ENCODE assay signal across 15 mouse cellular contexts in the genomic region with DNA sequence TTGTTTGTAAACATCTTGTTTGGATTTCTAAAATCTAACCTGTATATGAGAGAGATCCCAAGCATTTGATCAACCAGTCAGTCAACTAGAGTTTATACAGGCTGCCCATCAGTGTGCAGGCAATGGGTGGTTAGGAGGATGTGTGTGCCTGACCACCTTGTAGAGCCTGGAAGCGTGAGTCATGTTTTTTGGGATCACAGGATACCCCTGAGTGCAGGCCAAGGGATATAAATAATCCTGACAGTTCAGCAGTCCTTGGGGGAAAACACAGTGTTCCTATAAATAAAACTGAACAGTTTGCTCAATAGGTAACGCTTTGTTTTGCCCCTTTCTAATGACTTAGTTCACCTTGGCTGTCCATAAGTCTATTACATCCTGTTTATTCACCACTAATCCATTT. TPM values are rescaled to one million over a fixed set of nuclear protein-coding genes. Genes with fewer than 3 reads are reported as not detected.
DNase-seq lines count a peak whose midpoint lies in the region; ATAC-seq and TF ChIP-seq lines count a peak whose summit lies in the region.
"Had no signal": no experiment of that assay in that cellular context is flagged by ENCODE, and none has a peak within 500 bp of the region (broad histone marks: within the 10 kb centered on the region; RNA-seq: fewer than 3 reads in every experiment).

No protein-coding gene starts in this region.

- no peak for ATAC-seq in liver, postnatal 0 days
- ATAC-seq in liver, embryonic 12.5 days, result no peak
- ATAC-seq: intestine, embryonic 15.5 days had no signal

- no peaks in the 10 kb centered on the region for H3K4me1 ChIP-seq in heart, embryonic 10.5 days
- no peaks in the 10 kb centered on the region for H3K4me1 ChIP-seq in liver, postnatal 0 days (ENCODE audit: insufficient read depth)
- no peaks in the 10 kb centered on the region for H3K4me1 ChIP-seq in liver, embryonic 12.5 days
- H3K4me1 ChIP-seq: hindbrain, embryonic 13.5 days; intestine, embryonic 15.5 days; liver, embryonic 13.5 days; midbrain, embryonic 12.5 days had no signal

- no peaks in the 10 kb centered on the region for H3K9me3 ChIP-seq in heart, embryonic 10.5 days
- H3K9me3 ChIP-seq in liver, postnatal 0 days (ENCODE audit: low read length), result no peaks in the 10 kb centered on the region
- no peaks in the 10 kb centered on the region for H3K9me3 ChIP-seq in liver, embryonic 12.5 days (replicated peaks)
- H3K9me3 ChIP-seq: embryonic facial prominence, embryonic 13.5 days; hindbrain, embryonic 13.5 days; intestine, embryonic 15.5 days; liver, embryonic 13.5 days; midbrain, embryonic 12.5 days had no signal

- no peak overlapping the region for H3K9ac ChIP-seq in liver, postnatal 0 days (replicated peaks)
- H3K9ac ChIP-seq in liver, embryonic 12.5 days, result no peak overlapping the region
- H3K9ac ChIP-seq: embryonic facial prominence, embryonic 13.5 days; hindbrain, embryonic 13.5 days; intestine, embryonic 15.5 days; liver, embryonic 13.5 days; midbrain, embryonic 12.5 days had no signal

- H3K4me2 ChIP-seq in liver, postnatal 0 days (ENCODE audit: low read depth, low read length), result no peak overlapping the region
- H3K4me2 ChIP-seq in liver, embryonic 12.5 days, result no peak overlapping the region
- H3K4me2 ChIP-seq: embryonic facial prominence, embryonic 13.5 days; hindbrain, embryonic 13.5 days; intestine, embryonic 15.5 days; liver, embryonic 13.5 days; midbrain, embryonic 12.5 days had no signal

- 57% methylated on average over 2 of the region's 2 CpGs for WGBS in heart, embryonic 10.5 days
- 57% methylated on average over 2 of the region's 2 CpGs for whole genome bisulfite sequencing in liver, postnatal 0 days (ENCODE audit: insufficient replicate concordance)
- WGBS in liver, embryonic 12.5 days (ENCODE audit: insufficient replicate concordance), result 59% methylated on average over 2 of the region's 2 CpGs

- TF ChIP-seq EP300 in liver, postnatal 0 days (IDR thresholded peaks at IDR 0.05; ENCODE audit: low read depth), result 0 out of 2 replicates have a peak, but pooled peaks have one; percentile 17

- no peaks in the 10 kb centered on the region for H3K27me3 ChIP-seq in heart, embryonic 10.5 days (ENCODE audit: insufficient read depth, poor library complexity, severe bottlenecking)
- no peaks in the 10 kb centered on the region for H3K27me3 ChIP-seq in liver, postnatal 0 days (ENCODE audit: insufficient read depth, low read length)
- H3K27me3 ChIP-seq in liver, embryonic 12.5 days (replicated peaks), result no peaks in the 10 kb centered on the region
- H3K27me3 ChIP-seq: embryonic facial prominence, embryonic 13.5 days; hindbrain, embryonic 13.5 days; intestine, embryonic 15.5 days; liver, embryonic 13.5 days; midbrain, embryonic 12.5 days had no signal

- no peak for TF ChIP-seq CTCF in liver, postnatal 0 days (IDR thresholded peaks at IDR 0.05; ENCODE audit: low read depth)

- DNase-seq in heart, adult 18-20 months, result peak; percentile 64 to 75
- DNase-seq in heart, embryonic 10.5 days (ENCODE audit: low spot score), result no peak
- no peak for DNase-seq in liver, postnatal 0 days
- DNase-seq in gastrocnemius, postnatal 25 days, result peak; percentile 30
- no peak for DNase-seq in natural killer cell, adult 2 months (ENCODE audit: low spot score in 2 of 2)
- DNase-seq in urinary bladder, postnatal 25 days (ENCODE audit: low spot score), result no peak
- DNase-seq: cerebellum, adult 8-10 months; liver, embryonic 13.5 days; thymus, postnatal 25 days had no signal

- H3K27ac ChIP-seq in heart, embryonic 10.5 days, result no peak overlapping the region
- H3K27ac ChIP-seq in liver, postnatal 0 days (ENCODE audit: low read depth), result no peak overlapping the region
- no peak overlapping the region for H3K27ac ChIP-seq in liver, embryonic 12.5 days
- H3K27ac ChIP-seq: embryonic facial prominence, embryonic 13.5 days; hindbrain, embryonic 13.5 days; intestine, embryonic 15.5 days; liver, embryonic 13.5 days; midbrain, embryonic 12.5 days had no signal

- no peak overlapping the region for H3K4me3 ChIP-seq in heart, embryonic 10.5 days
- H3K4me3 ChIP-seq in liver, postnatal 0 days (ENCODE audit: low read depth, low read length), result no peak overlapping the region
- H3K4me3 ChIP-seq in liver, embryonic 12.5 days, result no peak overlapping the region
- H3K4me3 ChIP-seq: embryonic facial prominence, embryonic 13.5 days; hindbrain, embryonic 13.5 days; intestine, embryonic 15.5 days; liver, embryonic 13.5 days; midbrain, embryonic 12.5 days; myocyte had no signal

- H3K36me3 ChIP-seq in heart, embryonic 10.5 days, result no peaks in the 10 kb centered on the region
- no peaks in the 10 kb centered on the region for H3K36me3 ChIP-seq in liver, postnatal 0 days (replicated peaks; ENCODE audit: insufficient read depth, low read length)
- H3K36me3 ChIP-seq in liver, embryonic 12.5 days, result no peaks in the 10 kb centered on the region
- H3K36me3 ChIP-seq: embryonic facial prominence, embryonic 13.5 days; hindbrain, embryonic 13.5 days; intestine, embryonic 15.5 days; liver, embryonic 13.5 days; midbrain, embryonic 12.5 days had no signal

RNA-seq across cellular contexts. Expression of gene Plekhg1, which starts 55.7 kb away (rescaled TPM):
- total RNA-seq in heart, adult 18-20 months (2021), result 10 to 100 TPM in 1 of 2 experiments, 1 to 10 TPM in 1; 9.3 to 10.3 TPM
- polyA plus RNA-seq in heart, embryonic 10.5 days (2016; fragmentation: Nextera tagmentation; extraction: Ambion mirVana), result 5.0 and 6.1 TPM in 2 replicates
- polyA plus RNA-seq in liver, postnatal 0 days (2015; fragmentation: Nextera tagmentation; extraction: Ambion mirVana), result 1.4 and 1.7 TPM in 2 replicates
- 2.1 and 3.2 TPM in 2 replicates for polyA plus RNA-seq in liver, embryonic 12.5 days (2016; fragmentation: Nextera tagmentation; extraction: Ambion mirVana)
- total RNA-seq in gastrocnemius, postnatal 25 days (2021), result 1 to 10 TPM; 3.4 to 3.8 TPM

Comparison
In these comparisons a context has a peak if more than half of its experiments do, and no peak if none do; other contexts are left out.
1. DNase-seq: peak in heart, adult 18-20 months (2 of 2) and gastrocnemius, postnatal 25 days (single experiment); none in heart, embryonic 10.5 days (single experiment), liver, postnatal 0 days (single experiment), natural killer cell, adult 2 months (0 of 2) and urinary bladder, postnatal 25 days (single experiment).